Mouse (Mus musculus) kidney, adult 2 months (tissue): Measurements from ENCODE around the gene Map4k4.

ENCODE experiments used
- CTCF ChIP-seq: fragments of 200-500 bp; conservative IDR thresholded peaks from 2 replicates; pipeline ENCODE4 v1.5.1; 2011; ENCODE audit warnings: low read depth, mild to moderate bottlenecking, control low read depth, low read length, moderate library complexity, mixed read lengths; ENCODE audit not compliant: insufficient read depth, insufficient read length
- POLR2A ChIP-seq: fragments of 200-500 bp; IDR thresholded peaks from one replicate; pipeline ENCODE4 v1.6.1; 2011; ENCODE audit warnings: low read depth, low read length, control low read depth

- TF ChIP-seq CTCF (no peak), POLR2A (no peak)
Measured at GRCm38 (mm10) chr1:40058013-40058412, 157.3 kb downstream of the Map4k4 start.
